Mouse (Mus musculus): ENCODE measurements around the gene Runx3.
A peak's percentile ranks its signal among the peaks of the same experiment; 100 is the strongest.

Gene Runx3

GRCm38 (mm10) chr4:135120342-135121100 lies at the start of gene Runx3:
TSS of gene Runx3 (plus strand) at chr4:135120652.
- peak; percentile 96 for DNase-seq (ENCODE audit: low read depth, low spot score)

GRCm38 (mm10) chr4:135072671-135073070 lies 47.8 kb upstream of the Runx3 start:
- no peak for DNase-seq (ENCODE audit: low read depth, low spot score)

- peak; percentile 57 for DNase-seq (ENCODE audit: low read depth, low spot score)
Measured at GRCm38 (mm10) chr4:135073523-135073922, 46.9 kb upstream of the Runx3 start.

GRCm38 (mm10) chr4:135074646-135075045 lies 45.8 kb upstream of the Runx3 start:
- no peak for DNase-seq (ENCODE audit: low read depth, low spot score)

- DNase-seq (ENCODE audit: low read depth, low spot score), result no peak
Measured at GRCm38 (mm10) chr4:135075360-135075759, 45.1 kb upstream of the Runx3 start.

- DNase-seq (ENCODE audit: low read depth, low spot score), result no peak
Measured at GRCm38 (mm10) chr4:135076611-135077010, 43.8 kb upstream of the Runx3 start.

GRCm38 (mm10) chr4:135077196-135077595 lies 43.3 kb upstream of the Runx3 start:
- DNase-seq (ENCODE audit: low read depth, low spot score), result peak; percentile 49

GRCm38 (mm10) chr4:135079859-135080640 lies 40.4 kb upstream of the Runx3 start:
- peak; percentile 89 for DNase-seq (ENCODE audit: low read depth, low spot score)

- no peak for DNase-seq (ENCODE audit: low read depth, low spot score)
Measured at GRCm38 (mm10) chr4:135080641-135080920, 39.9 kb upstream of the Runx3 start.

- DNase-seq (ENCODE audit: low read depth, low spot score), result no peak
Measured at GRCm38 (mm10) chr4:135083089-135083488, 37.4 kb upstream of the Runx3 start.

- no peak for DNase-seq (ENCODE audit: low read depth, low spot score)
Measured at GRCm38 (mm10) chr4:135085077-135085853, 35.2 kb upstream of the Runx3 start.

GRCm38 (mm10) chr4:135090613-135091012 lies 29.8 kb upstream of the Runx3 start:
- DNase-seq (ENCODE audit: low read depth, low spot score), result no peak

- no peak for DNase-seq (ENCODE audit: low read depth, low spot score)
Measured at GRCm38 (mm10) chr4:135092871-135093270, 27.6 kb upstream of the Runx3 start.

- DNase-seq (ENCODE audit: low read depth, low spot score), result no peak
Measured at GRCm38 (mm10) chr4:135095693-135096092, 24.8 kb upstream of the Runx3 start.

- peak; percentile 56 for DNase-seq (ENCODE audit: low read depth, low spot score)
Measured at GRCm38 (mm10) chr4:135097910-135098891, 22.3 kb upstream of the Runx3 start.

GRCm38 (mm10) chr4:135102019-135102740 lies 18.3 kb upstream of the Runx3 start:
- DNase-seq (ENCODE audit: low read depth, low spot score), result no peak

- DNase-seq (ENCODE audit: low read depth, low spot score), result peak; percentile 67
Measured at GRCm38 (mm10) chr4:135102761-135103160, 17.7 kb upstream of the Runx3 start.

GRCm38 (mm10) chr4:135103800-135104199 lies 16.7 kb upstream of the Runx3 start:
- peak; percentile 66 for DNase-seq (ENCODE audit: low read depth, low spot score)

GRCm38 (mm10) chr4:135106968-135107367 lies 13.5 kb upstream of the Runx3 start:
- no peak for DNase-seq (ENCODE audit: low read depth, low spot score)

GRCm38 (mm10) chr4:135108666-135109065 lies 11.8 kb upstream of the Runx3 start:
- peak; percentile 64 for DNase-seq (ENCODE audit: low read depth, low spot score)
